Mouse (Mus musculus) forebrain, embryonic 15.5 days (tissue): ENCODE data around the gene Mcm5. TPM values are rescaled to one million over a fixed set of nuclear protein-coding genes. Genes with fewer than 3 reads are reported as not detected.

Experiments used
- ATAC-seq: fragments of 200-750 bp; cut with Nextera tagmentation; replicated peaks from 2 replicates; pipeline ENCODE4 v1.8.0; 2017; ENCODE audit warnings: mild to moderate bottlenecking, moderate TSS enrichment, moderate library complexity
- H3K27ac ChIP-seq: fragments of 300-500 bp; sonication (generic); replicated peaks from 2 replicates; pipeline ENCODE4 v1.5.1; 2015; ENCODE audit warnings: mild to moderate bottlenecking, inconsistent platforms
- H3K27me3 ChIP-seq: fragments of 300-500 bp; sonication (generic); 2 replicates; pipeline ENCODE4 v1.6.1; 2015; ENCODE audit warnings: inconsistent platforms
- H3K36me3 ChIP-seq: fragments of 300-500 bp; sonication (generic); 2 replicates; pipeline ENCODE4 v1.6.1; 2015; ENCODE audit warnings: mild to moderate bottlenecking, inconsistent platforms
- H3K4me1 ChIP-seq: fragments of 300-500 bp; sonication (generic); 2 replicates; pipeline ENCODE4 v1.6.1; 2015; ENCODE audit warnings: inconsistent platforms
- H3K4me2 ChIP-seq: fragments of 300-500 bp; sonication (generic); replicated peaks from 2 replicates; pipeline ENCODE4 v1.6.1; 2015; ENCODE audit warnings: mild to moderate bottlenecking, inconsistent platforms
- H3K4me3 ChIP-seq: fragments of 300-500 bp; sonication (generic); 2 replicates; pipeline ENCODE4 v1.5.1; 2015; ENCODE audit warnings: mild to moderate bottlenecking, inconsistent platforms
- H3K9ac ChIP-seq: fragments of 300-500 bp; sonication (generic); replicated peaks from 2 replicates; pipeline ENCODE4 v1.6.1; 2015; ENCODE audit warnings: mild to moderate bottlenecking, inconsistent platforms
- H3K9me3 ChIP-seq: fragments of 300-500 bp; sonication (generic); 2 replicates; pipeline ENCODE4 v1.6.1; 2016; ENCODE audit warnings: inconsistent platforms
- WGBS: fragments of 180-500 bp; shearing (Covaris S2); methylation state at CpG from one replicate; pipeline ENCODE4 v1.1.7; 2015; ENCODE audit warnings: mixed read lengths; 5-methylcytosine and 5-hydroxymethylcytosine counted together
- polyA plus RNA-seq: library from polyadenylated mRNA; unstranded; fragments of >200 nt; fragmentation: Nextera tagmentation; extraction: Ambion mirVana; gene quantifications from 2 replicates; pipeline ENCODE4 v1.2.1, GENCODE M21; 2015

Gene Mcm5
- polyA plus RNA-seq, 1 experiment from 2014 or later, result 69.7 TPM

DNA sequence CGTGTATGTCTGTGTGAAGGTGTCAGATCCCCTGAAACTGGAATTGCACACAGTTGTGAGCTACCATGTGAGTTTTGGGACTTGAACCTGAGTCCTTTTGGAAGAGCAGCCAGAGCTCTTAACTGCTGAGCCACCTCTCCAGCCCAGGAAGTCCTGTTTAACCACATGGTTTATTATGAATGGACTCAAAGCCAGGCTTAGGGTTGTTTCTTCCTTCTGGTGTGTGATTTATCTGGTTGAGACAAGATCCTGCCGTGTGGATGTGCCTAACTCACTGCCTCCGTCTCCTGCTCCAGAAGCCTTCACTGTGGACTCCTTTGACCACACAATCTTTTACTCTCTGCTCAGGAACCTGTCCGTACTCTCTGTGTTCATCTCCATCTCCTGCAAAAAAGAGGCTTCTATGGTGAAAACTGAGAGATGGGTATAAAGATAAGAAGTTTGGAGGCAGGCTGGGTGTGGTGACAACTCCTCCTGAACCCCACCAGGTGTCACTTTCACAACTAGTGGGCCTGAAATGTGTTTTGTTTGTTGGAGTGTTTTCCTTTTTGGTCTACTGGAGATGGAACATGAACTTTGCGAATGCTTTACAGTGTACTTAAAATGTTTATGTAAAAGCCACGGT lies 27.1 kb upstream of the Mcm5 start:
- peaks cover 5% of the 10 kb centered on the region for H3K4me1 ChIP-seq
- no peak overlapping the region for H3K4me3 ChIP-seq
- ATAC-seq, result no peak
- H3K27me3 ChIP-seq, result no peaks in the 10 kb centered on the region
- WGBS, result 86% methylated on average over 6 of the region's 6 CpGs
- H3K4me2 ChIP-seq, result no peak overlapping the region
- no peak overlapping the region for H3K9ac ChIP-seq
- H3K27ac ChIP-seq, result no peak overlapping the region
- no peaks in the 10 kb centered on the region for H3K36me3 ChIP-seq
- H3K9me3 ChIP-seq, result no peaks in the 10 kb centered on the region

DNA sequence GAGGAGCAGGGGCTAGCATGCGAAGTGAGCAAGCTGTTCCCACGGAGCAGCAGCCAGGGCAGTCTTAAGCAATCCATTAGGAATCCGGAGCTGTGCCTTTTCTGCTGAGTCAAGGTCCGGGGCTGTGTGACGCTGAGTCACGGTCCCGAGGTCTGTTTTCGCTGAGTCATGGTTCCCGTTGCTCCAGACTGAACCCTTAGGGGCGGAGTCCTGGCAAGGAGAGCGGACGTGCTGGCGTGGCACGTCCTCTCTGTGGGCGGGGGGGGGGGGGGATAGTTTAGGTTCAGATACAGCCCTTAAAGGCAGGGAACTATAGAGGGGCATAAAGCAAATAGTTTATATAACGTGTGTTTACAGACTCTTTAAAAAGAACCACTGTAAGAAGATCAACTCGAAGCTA lies 25.5 kb upstream of the Mcm5 start:
- Histone ChIP-seq H3K4me3 (peak overlapping the region; percentile 21), H3K9ac (no peak overlapping the region), H3K27me3 (no peaks in the 10 kb centered on the region), H3K36me3 (no peaks in the 10 kb centered on the region), H3K27ac (no peak overlapping the region), H3K9me3 (no peaks in the 10 kb centered on the region), H3K4me2 (peak overlapping the region; percentile 37), H3K4me1 (peaks cover 5% of the 10 kb centered on the region)
- ATAC-seq, result peak; percentile 89
- 9% methylated on average over 14 of the region's 17 CpGs for WGBS

GRCm38 (mm10) chr8:75084382-75085064 lies 24.8 kb upstream of the Mcm5 start:
- Histone ChIP-seq H3K9ac (no peak overlapping the region), H3K9me3 (no peaks in the 10 kb centered on the region), H3K27me3 (no peaks in the 10 kb centered on the region), H3K4me2 (no peak overlapping the region), H3K4me1 (peaks cover 9% of the 10 kb centered on the region), H3K27ac (no peak overlapping the region), H3K4me3 (no peak overlapping the region), H3K36me3 (no peaks in the 10 kb centered on the region)
- WGBS, result 91% methylated on average over 3 of the region's 3 CpGs
- no peak for ATAC-seq

DNA sequence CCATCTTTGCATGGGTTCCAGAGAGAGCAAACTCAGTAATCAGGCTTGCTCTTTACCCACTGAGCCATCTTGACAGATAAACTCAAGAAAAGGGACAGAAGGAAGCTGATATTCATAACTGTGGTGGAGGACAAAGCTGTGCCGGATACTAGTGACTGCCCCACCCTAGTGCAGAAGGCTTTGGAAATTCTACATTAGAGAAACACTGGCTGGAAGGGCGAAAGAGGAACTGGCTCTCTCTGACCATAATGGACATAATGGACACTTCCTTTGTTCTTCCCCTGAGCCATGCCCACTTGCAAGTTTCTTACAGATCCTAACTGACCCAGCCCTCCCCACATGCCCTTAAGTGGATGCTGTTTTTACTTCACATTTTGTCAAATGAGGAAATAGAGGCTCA lies 23.4 kb upstream of the Mcm5 start:
- no peaks in the 10 kb centered on the region for H3K36me3 ChIP-seq
- no peak overlapping the region for H3K4me3 ChIP-seq
- H3K4me2 ChIP-seq, result no peak overlapping the region
- no peak for ATAC-seq
- no peak overlapping the region for H3K27ac ChIP-seq
- peaks cover 10% of the 10 kb centered on the region for H3K4me1 ChIP-seq
- no peaks in the 10 kb centered on the region for H3K9me3 ChIP-seq
- 92% methylated on average over 2 of the region's 2 CpGs for WGBS
- H3K27me3 ChIP-seq, result no peaks in the 10 kb centered on the region
- no peak overlapping the region for H3K9ac ChIP-seq

GRCm38 (mm10) chr8:75087127-75087526 lies 22.2 kb upstream of the Mcm5 start:
- Histone ChIP-seq H3K4me1 (peaks cover 10% of the 10 kb centered on the region), H3K9ac (no peak overlapping the region), H3K27me3 (no peaks in the 10 kb centered on the region), H3K4me2 (no peak overlapping the region), H3K4me3 (no peak overlapping the region), H3K36me3 (no peaks in the 10 kb centered on the region), H3K9me3 (no peaks in the 10 kb centered on the region), H3K27ac (no peak overlapping the region)
- no peak for ATAC-seq

GRCm38 (mm10) chr8:75088989-75089881 lies 20.1 kb upstream of the Mcm5 start:
- H3K4me1 ChIP-seq, result peaks cover 15% of the 10 kb centered on the region
- H3K27ac ChIP-seq, result 0 out of 2 replicates have a peak overlapping the region, but pooled peaks have one; percentile 23
- 0 out of 2 replicates have a peak overlapping the region, but pooled peaks have one; percentile 21 for H3K9ac ChIP-seq
- no peaks in the 10 kb centered on the region for H3K27me3 ChIP-seq
- H3K4me3 ChIP-seq, result no peak overlapping the region
- no peaks in the 10 kb centered on the region for H3K9me3 ChIP-seq
- H3K4me2 ChIP-seq, result peak overlapping the region; percentile 24
- no peaks in the 10 kb centered on the region for H3K36me3 ChIP-seq
- peak; percentile 32; the same call in 1 of the 2 replicates for ATAC-seq
- 28% methylated on average over 6 of the region's 6 CpGs for WGBS

DNA sequence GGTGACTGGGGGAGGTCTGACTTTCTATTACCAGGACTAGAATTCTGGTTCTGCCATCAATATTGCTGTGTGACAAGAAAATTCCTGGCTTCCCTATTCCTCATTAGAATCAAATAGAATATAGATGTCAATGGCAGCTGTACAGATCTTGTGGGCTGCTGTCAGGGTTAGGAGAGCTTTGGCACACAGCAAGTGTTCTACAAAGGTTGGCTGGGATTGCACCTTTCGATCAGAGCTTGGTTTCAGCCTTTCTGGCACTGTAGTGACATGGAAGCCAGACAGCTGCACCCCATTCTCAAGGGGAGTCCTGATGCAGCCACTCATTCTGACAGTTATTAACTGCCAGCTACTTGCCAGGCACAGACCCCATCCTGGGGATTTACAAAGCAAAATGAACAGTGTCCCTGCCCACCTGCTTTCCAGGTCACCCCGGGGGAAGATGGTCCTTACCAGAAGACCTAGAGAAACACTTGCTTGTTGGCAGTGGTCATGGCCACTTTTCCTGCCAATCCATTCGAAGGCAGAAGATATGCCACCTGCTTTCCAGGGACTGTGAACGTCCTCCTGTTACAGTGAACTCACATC lies 18.5 kb upstream of the Mcm5 start:
- ATAC-seq, result no peak
- Histone ChIP-seq H3K4me2 (no peak overlapping the region), H3K9ac (no peak overlapping the region), H3K36me3 (no peaks in the 10 kb centered on the region), H3K9me3 (no peaks in the 10 kb centered on the region), H3K4me3 (no peak overlapping the region), H3K27ac (no peak overlapping the region), H3K27me3 (no peaks in the 10 kb centered on the region), H3K4me1 (peaks cover 15% of the 10 kb centered on the region)
- 86% methylated on average over 4 of the region's 4 CpGs for WGBS

DNA sequence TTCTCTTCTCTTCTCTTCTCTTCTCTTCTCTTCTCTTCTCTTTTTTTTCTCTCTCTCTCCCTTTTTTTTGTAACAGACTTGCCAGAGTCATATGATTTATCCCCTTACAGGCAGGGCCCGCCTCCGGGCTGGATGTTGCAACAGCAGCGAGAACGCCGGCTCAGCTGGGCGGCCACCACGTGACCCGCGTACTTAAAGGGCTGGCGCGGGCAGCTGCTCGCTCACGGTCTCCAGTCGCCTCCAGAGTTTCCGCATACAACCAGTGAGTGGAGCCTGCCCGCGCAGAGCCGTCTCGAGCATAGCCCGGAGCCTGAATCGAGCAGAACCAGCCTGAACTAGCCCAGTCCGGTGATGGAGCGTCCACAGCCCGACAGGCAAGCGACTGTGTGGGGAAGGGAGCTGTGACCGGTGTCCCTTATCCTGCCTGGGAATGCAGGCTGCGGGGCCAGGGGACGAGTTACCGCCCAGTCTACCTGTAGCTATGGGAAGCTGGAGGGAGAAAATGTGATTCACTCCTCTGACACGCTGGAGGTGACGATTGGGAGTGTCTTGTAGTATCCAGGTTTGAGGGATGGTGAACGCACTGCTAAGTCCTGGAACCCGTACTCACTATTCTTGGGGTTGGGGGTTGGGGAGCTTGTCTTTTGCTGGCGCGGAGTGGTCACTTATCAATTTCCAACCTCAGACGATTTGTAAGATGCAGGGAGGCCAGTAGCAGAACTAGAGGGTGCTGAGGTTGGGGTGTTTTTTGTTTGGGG lies 15.8 kb upstream of the Mcm5 start, which contains the start of gene Hmox1:
Gene Hmox1, plus strand, starts transcription at position 223 of the 758 bp plus-strand sequence.
- H3K36me3 ChIP-seq, result no peaks in the 10 kb centered on the region
- H3K4me3 ChIP-seq, result peak within 1 kb of the TSS; percentile 50
- H3K9me3 ChIP-seq, result no peaks in the 10 kb centered on the region
- H3K4me2 ChIP-seq, result peak within 1 kb of the TSS; percentile 77
- peaks cover 15% of the 10 kb centered on the region for H3K4me1 ChIP-seq
- 0 out of 2 replicates have a peak within 1 kb of the TSS, but pooled peaks have one; percentile 9 for H3K27ac ChIP-seq
- no peaks in the 10 kb centered on the region for H3K27me3 ChIP-seq
- peak within 1 kb of the TSS; percentile 50 for H3K9ac ChIP-seq
- WGBS, result under 1% methylated on average over 36 of the region's 36 CpGs
- ATAC-seq, result peak; percentile 92

GRCm38 (mm10) chr8:75102956-75103355 lies 6.4 kb upstream of the Mcm5 start:
- ATAC-seq, result no peak
- no peak overlapping the region for H3K9ac ChIP-seq
- no peaks in the 10 kb centered on the region for H3K36me3 ChIP-seq
- H3K4me1 ChIP-seq, result no peaks in the 10 kb centered on the region
- H3K27ac ChIP-seq, result no peak overlapping the region
- 89% methylated on average over 4 of the region's 4 CpGs for WGBS
- H3K4me2 ChIP-seq, result no peak overlapping the region
- H3K4me3 ChIP-seq, result no peak overlapping the region
- no peaks in the 10 kb centered on the region for H3K9me3 ChIP-seq
- H3K27me3 ChIP-seq, result no peaks in the 10 kb centered on the region

GRCm38 (mm10) chr8:75103376-75103878 lies 5.9 kb upstream of the Mcm5 start:
- H3K4me3 ChIP-seq, result no peak overlapping the region
- no peak overlapping the region for H3K4me2 ChIP-seq
- WGBS, result 57% methylated on average over 8 of the region's 8 CpGs
- peaks cover 2% of the 10 kb centered on the region; the same call in 1 of the 2 replicates for H3K4me1 ChIP-seq
- H3K27ac ChIP-seq, result no peak overlapping the region
- no peak for ATAC-seq
- H3K9ac ChIP-seq, result no peak overlapping the region
- H3K9me3 ChIP-seq, result no peaks in the 10 kb centered on the region
- H3K27me3 ChIP-seq, result no peaks in the 10 kb centered on the region
- H3K36me3 ChIP-seq, result no peaks in the 10 kb centered on the region
